Mouse (Mus musculus): ENCODE results near the gene Uqcrq.

DNA sequence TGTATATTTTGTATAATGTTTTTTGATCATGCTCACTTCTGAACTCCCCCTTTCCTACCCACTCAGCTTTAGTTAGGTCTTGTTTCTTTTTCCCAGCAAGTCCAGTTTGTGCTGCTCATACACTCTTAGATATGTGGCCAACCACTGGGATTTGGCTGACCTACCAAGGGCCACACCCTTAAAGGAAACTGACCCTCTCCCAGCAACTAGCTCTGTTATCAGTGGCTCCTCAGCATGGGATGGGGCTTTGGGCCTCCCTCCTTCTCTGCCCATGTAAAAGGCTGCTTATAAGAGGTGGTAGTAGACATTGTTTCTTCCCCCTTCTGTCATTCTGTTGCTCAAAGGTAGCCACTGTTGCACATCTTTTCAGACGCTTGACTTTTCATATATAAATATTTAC, 51.7 kb downstream of the Uqcrq start:
- no peak for TF ChIP-seq CTCF (IDR thresholded peaks at IDR 0.05 in 2 of 3, conservative IDR thresholded peaks at IDR 0.05 in 1 of 3; ENCODE audit: control insufficient read depth in 1 of 3, insufficient read depth in 1 of 3, low read depth in 2 of 3, low read length in 3 of 3, poor library complexity in 1 of 3, severe bottlenecking in 1 of 3)
- no peak for TF ChIP-seq POLR2A (IDR thresholded peaks at IDR 0.05; ENCODE audit: control insufficient read depth in 1 of 2, insufficient read depth in 1 of 2, low read depth in 1 of 2, low read length in 2 of 2, poor library complexity in 1 of 2)
- no peak for TF ChIP-seq RAD21 (IDR thresholded peaks at IDR 0.05; ENCODE audit: low read depth, low read length)
- no peak for TF ChIP-seq MYC (IDR thresholded peaks at IDR 0.05; ENCODE audit: low read depth, low read length)
- no peak for TF ChIP-seq MXI1 (IDR thresholded peaks at IDR 0.05; ENCODE audit: low read depth, low read length)
- no peak for TF ChIP-seq NELFE (IDR thresholded peaks at IDR 0.05; ENCODE audit: low read depth, low read length)
- TF ChIP-seq MEF2A (IDR thresholded peaks at IDR 0.05; ENCODE audit: extremely low read depth, insufficient replicate concordance, low read depth, low read length, poor library complexity, severe bottlenecking) = no peak
- TF ChIP-seq EP300 (IDR thresholded peaks at IDR 0.05; ENCODE audit: low read depth in 1 of 2, low read length in 2 of 2) = no peak
- TF ChIP-seq TAL1 (IDR thresholded peaks at IDR 0.05; ENCODE audit: low read length) = no peak

Measured in MEL (cell line).